Mouse (Mus musculus) hindbrain, postnatal 0 days (tissue): ENCODE data around the gene Sec23a. TPM values are rescaled to one million over a fixed set of nuclear protein-coding genes. Genes with fewer than 3 reads are reported as not detected.

Experiments
- ATAC-seq: fragments of 200-750 bp; cut with Nextera tagmentation; 2 replicates; pipeline ENCODE4 v1.8.0; 2017; ENCODE audit warnings: mild to moderate bottlenecking, moderate TSS enrichment, moderate library complexity
- DNase-seq: peaks from one replicate; pipeline ENCODE4 v3.0.0-alpha.2; 2015; ENCODE audit warnings: low spot score
- H3K27ac ChIP-seq: fragments of 300-500 bp; sonication (generic); 2 replicates; pipeline ENCODE4 v1.5.1; 2014; ENCODE audit warnings: mild to moderate bottlenecking
- H3K27me3 ChIP-seq: fragments of 300-500 bp; sonication (generic); 2 replicates; pipeline ENCODE4 v1.6.1; 2014; ENCODE audit warnings: low read length, mixed read lengths; ENCODE audit not compliant: insufficient read depth
- H3K36me3 ChIP-seq: fragments of 300-500 bp; sonication (generic); 2 replicates; pipeline ENCODE4 v1.6.1; 2014; ENCODE audit warnings: low read length, mixed read lengths; ENCODE audit not compliant: insufficient read depth
- H3K4me1 ChIP-seq: fragments of 300-500 bp; sonication (generic); 2 replicates; pipeline ENCODE4 v1.6.1; 2014; ENCODE audit warnings: antibody characterized with exemption, low read length, mixed read lengths; ENCODE audit not compliant: insufficient read depth
- H3K4me2 ChIP-seq: fragments of 300-500 bp; sonication (generic); 2 replicates; pipeline ENCODE4 v1.6.1; 2014; ENCODE audit warnings: low read depth, mild to moderate bottlenecking, low read length, moderate library complexity, mixed read lengths
- H3K4me3 ChIP-seq: fragments of 300-500 bp; sonication (generic); 2 replicates; pipeline ENCODE4 v1.5.1; 2014; ENCODE audit warnings: low read length
- H3K9ac ChIP-seq: fragments of 300-500 bp; sonication (generic); replicated peaks from 2 replicates; pipeline ENCODE4 v1.6.1; 2014; ENCODE audit warnings: mild to moderate bottlenecking, low read length, moderate library complexity, mixed read lengths
- H3K9me3 ChIP-seq: fragments of 300-500 bp; sonication (generic); 2 replicates; pipeline ENCODE4 v1.6.1; 2016; ENCODE audit warnings: low read length, mixed read lengths
- CTCF ChIP-seq: IDR thresholded peaks from 2 replicates; pipeline ENCODE4 v1.5.1; 2016; ENCODE audit warnings: antibody characterized with exemption, control low read depth, low read depth
- WGBS: fragments of 180-500 bp; shearing (Covaris S2); extraction: QIAGEN DNeasy Blood & Tissue Kit; methylation state at CpG from one replicate; pipeline ENCODE4 v1.1.7; 2014; 5-methylcytosine and 5-hydroxymethylcytosine counted together
- polyA plus RNA-seq: library from polyadenylated mRNA; unstranded; fragments of >200 nt; fragmentation: Nextera tagmentation; extraction: Ambion mirVana; gene quantifications from 2 replicates; pipeline ENCODE4 v1.2.1, GENCODE M21; 2015
- total RNA-seq: library from RNA; depleted of rRNA; stranded (reverse); fragments of >200 nt; gene quantifications from 2 replicates; pipeline ENCODE4 v1.2.3, GENCODE M21; 2014; rRNA removed

Gene Sec23a
- total and polyA plus RNA-seq, 2 experiments from 2014 or later, result 86.5 to 120 TPM

- 65% methylated on average over 6 of the region's 6 CpGs for WGBS
- H3K27ac ChIP-seq, result no peak overlapping the region
- H3K9ac ChIP-seq, result no peak overlapping the region
- TF ChIP-seq CTCF, result no peak
- H3K9me3 ChIP-seq, result no peaks in the 10 kb centered on the region
- DNase-seq (no peak), ATAC-seq (0 out of 2 replicates have a peak, but pooled peaks have one; percentile 24)
- H3K4me1 ChIP-seq, result no peaks in the 10 kb centered on the region
- no peaks in the 10 kb centered on the region for H3K36me3 ChIP-seq
- no peak overlapping the region for H3K4me2 ChIP-seq
- H3K4me3 ChIP-seq, result no peak overlapping the region
- H3K27me3 ChIP-seq, result no peaks in the 10 kb centered on the region
These were observed 91.0 kb downstream of the Sec23a start for GRCm38 (mm10) chr12:58920775-58921174.

GRCm38 (mm10) chr12:58919516-58919915 is 92.3 kb downstream of the Sec23a start:
- Histone ChIP-seq H3K4me1 (no peaks in the 10 kb centered on the region), H3K27me3 (no peaks in the 10 kb centered on the region), H3K9me3 (no peaks in the 10 kb centered on the region), H3K4me3 (no peak overlapping the region), H3K36me3 (no peaks in the 10 kb centered on the region), H3K9ac (no peak overlapping the region), H3K4me2 (no peak overlapping the region), H3K27ac (no peak overlapping the region)
- DNase-seq, result no peak
- 71% methylated on average over 3 of the region's 3 CpGs for WGBS
- TF ChIP-seq CTCF, result no peak
- no peak for ATAC-seq

GRCm38 (mm10) chr12:58909826-58910225 is 102.0 kb downstream of the Sec23a start:
- Histone ChIP-seq H3K4me3 (no peak overlapping the region), H3K27me3 (no peaks in the 10 kb centered on the region), H3K4me1 (no peaks in the 10 kb centered on the region), H3K27ac (no peak overlapping the region), H3K36me3 (no peaks in the 10 kb centered on the region), H3K4me2 (no peak overlapping the region), H3K9ac (no peak overlapping the region), H3K9me3 (no peaks in the 10 kb centered on the region)
- DNase-seq, result peak; percentile 18
- ATAC-seq, result no peak
- WGBS, result 61% methylated on average over 4 of the region's 4 CpGs
- TF ChIP-seq CTCF, result no peak

Other genes starting within 250 kb of the Sec23a start
- gene Gemin2, start 1.4 kb upstream of the Sec23a start, total RNA-seq, result 3.9 and 6.2 TPM in 2 replicates
- 12.0 and 13.1 TPM in 2 replicates for gene Gemin2, start 1.4 kb upstream of the Sec23a start, polyA plus RNA-seq
- 40.9 and 43.1 TPM in 2 replicates for gene Trappc6b, start 49.5 kb upstream of the Sec23a start, total RNA-seq
- 168 and 171 TPM in 2 replicates for gene Trappc6b, start 49.5 kb upstream of the Sec23a start, polyA plus RNA-seq
- gene Pnn, start 54.9 kb upstream of the Sec23a start, total RNA-seq, result 11.9 and 13.6 TPM in 2 replicates
- gene Pnn, start 54.9 kb upstream of the Sec23a start, polyA plus RNA-seq, result 82.3 and 93.9 TPM in 2 replicates
- gene Mia2, start 83.8 kb upstream of the Sec23a start, total RNA-seq, result 24.9 and 32.7 TPM in 2 replicates
- gene Mia2, start 83.8 kb upstream of the Sec23a start, polyA plus RNA-seq, result 38.2 and 45.8 TPM in 2 replicates
- 10.9 and 11.9 TPM in 2 replicates for gene Fbxo33, start 207.7 kb upstream of the Sec23a start, total RNA-seq
- gene Fbxo33, start 207.7 kb upstream of the Sec23a start, polyA plus RNA-seq, result 7.7 and 8.5 TPM in 2 replicates